Mouse (Mus musculus) heart, postnatal 0 days (tissue): Measurements from ENCODE around the gene Plek. TPM values are rescaled to one million over a fixed set of nuclear protein-coding genes. Genes with fewer than 3 reads are reported as not detected.
A peak's percentile ranks its signal among the peaks of the same experiment; 100 is the strongest.

Source experiments
- ATAC-seq: fragments of 200-750 bp; cut with Nextera tagmentation; 2 replicates; pipeline ENCODE4 v1.8.0; 2017; ENCODE audit warnings: low read depth, moderate number of reproducible peaks, moderate library complexity; ENCODE audit not compliant: insufficient read depth
- DNase-seq: peaks from one replicate; pipeline ENCODE4 v3.0.0-alpha.2; 2016; ENCODE audit warnings: low spot score
- H3K27ac ChIP-seq: fragments of 300-500 bp; sonication (generic); 2 replicates; pipeline ENCODE4 v1.5.1; 2014; ENCODE audit warnings: low read depth, mild to moderate bottlenecking
- H3K27me3 ChIP-seq: fragments of 300-500 bp; sonication (generic); 2 replicates; pipeline ENCODE4 v1.6.1; 2014; ENCODE audit warnings: low read length, mixed read lengths; ENCODE audit not compliant: control insufficient read depth, insufficient read depth
- H3K36me3 ChIP-seq: fragments of 300-500 bp; sonication (generic); replicated peaks from 2 replicates; pipeline ENCODE4 v1.6.1; 2014; ENCODE audit warnings: low read length, mixed read lengths; ENCODE audit not compliant: control insufficient read depth, insufficient read depth
- H3K4me1 ChIP-seq: fragments of 300-500 bp; sonication (generic); 2 replicates; pipeline ENCODE4 v1.6.1; 2014; ENCODE audit warnings: antibody characterized with exemption; ENCODE audit not compliant: control insufficient read depth, insufficient read depth
- H3K4me2 ChIP-seq: fragments of 300-500 bp; sonication (generic); 2 replicates; pipeline ENCODE4 v1.6.1; 2014; ENCODE audit warnings: low read depth, mild to moderate bottlenecking, low read length, moderate library complexity
- H3K4me3 ChIP-seq: fragments of 300-500 bp; sonication (generic); 2 replicates; pipeline ENCODE4 v1.5.1; 2014; ENCODE audit warnings: low read depth, low read length
- H3K9ac ChIP-seq: fragments of 300-500 bp; sonication (generic); replicated peaks from 2 replicates; pipeline ENCODE4 v1.6.1; 2014; ENCODE audit warnings: low read depth, low read length, mixed read lengths
- H3K9me3 ChIP-seq: fragments of 300-500 bp; sonication (generic); replicated peaks from 2 replicates; pipeline ENCODE4 v1.6.1; 2016; ENCODE audit warnings: low read length; ENCODE audit not compliant: control insufficient read depth
- CTCF ChIP-seq: IDR thresholded peaks from 2 replicates; pipeline ENCODE4 v1.5.1; 2016; ENCODE audit warnings: antibody characterized with exemption, control low read depth, low read depth
- EP300 ChIP-seq: IDR thresholded peaks from 2 replicates; pipeline ENCODE4 v1.6.1; 2016; ENCODE audit warnings: antibody characterized with exemption, low read depth
- WGBS: fragments of 180-500 bp; shearing (Covaris S2); extraction: QIAGEN DNeasy Blood & Tissue Kit; methylation state at CpG from one replicate; pipeline ENCODE4 v1.1.7; 2014; 5-methylcytosine and 5-hydroxymethylcytosine counted together
- polyA plus RNA-seq: library from polyadenylated mRNA; unstranded; fragments of >200 nt; fragmentation: Nextera tagmentation; extraction: Ambion mirVana; gene quantifications from 2 replicates; pipeline ENCODE4 v1.2.1, GENCODE M21; 2015
- total RNA-seq: library from RNA; depleted of rRNA; stranded (reverse); fragments of >200 nt; gene quantifications from 2 replicates; pipeline ENCODE4 v1.2.3, GENCODE M21; 2014; ENCODE audit warnings: low replicate concordance

Gene Plek
- total and polyA plus RNA-seq, 2 experiments from 2014 or later, result 1.3 to 2.6 TPM

DNA sequence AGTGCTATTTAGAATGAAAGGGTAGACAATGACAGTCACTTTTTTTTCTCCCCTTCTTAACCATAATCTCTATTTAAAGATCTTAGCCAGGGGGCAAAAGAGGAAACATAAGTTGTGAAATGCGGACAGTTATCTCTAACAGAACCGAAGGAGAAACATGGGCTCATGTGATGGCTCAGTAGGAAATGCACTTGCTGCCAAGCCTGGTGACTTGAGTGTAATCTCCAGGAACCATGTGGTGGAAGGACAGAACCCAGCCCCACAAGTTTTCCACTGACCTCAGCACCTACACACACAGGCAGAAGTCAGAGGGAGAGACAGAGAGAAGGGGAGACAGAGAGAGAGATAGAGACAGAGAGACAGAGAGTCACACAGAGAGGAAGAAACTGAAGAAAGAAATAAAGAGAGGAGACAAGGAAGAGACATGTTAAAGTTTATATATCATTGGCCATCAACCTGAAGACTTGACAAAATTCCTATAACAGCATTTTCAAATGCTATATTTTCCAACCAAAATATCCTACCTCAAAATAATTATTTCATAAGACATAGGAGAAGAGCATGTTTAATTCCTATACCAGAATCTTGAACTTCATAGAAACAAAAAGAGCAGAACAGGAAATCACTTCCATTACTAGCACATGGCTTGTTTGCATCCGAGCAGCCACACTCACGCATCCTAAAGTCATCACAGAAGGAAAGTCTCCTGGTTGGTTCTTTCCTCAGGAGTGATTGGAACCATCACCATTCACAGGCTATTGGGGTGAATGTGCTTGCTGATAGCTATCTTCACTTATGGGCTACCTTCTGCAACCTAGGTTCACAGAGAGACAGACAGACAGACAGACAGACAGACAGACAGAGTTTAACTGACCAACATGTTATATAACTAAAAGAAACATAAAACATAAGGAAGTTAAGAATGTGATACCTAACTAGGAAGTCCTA is 47.0 kb downstream of the Plek start:
- ATAC-seq (no peak; the same call in 1 of the 2 replicates), DNase-seq (peak; percentile 23)
- WGBS, result 51% methylated on average over 4 of the region's 4 CpGs
- Histone ChIP-seq H3K4me3 (no peak overlapping the region), H3K4me1 (no peaks in the 10 kb centered on the region), H3K9ac (no peak overlapping the region), H3K36me3 (no peaks in the 10 kb centered on the region), H3K27me3 (no peaks in the 10 kb centered on the region), H3K27ac (no peak overlapping the region), H3K9me3 (no peaks in the 10 kb centered on the region), H3K4me2 (no peak overlapping the region)
- no peak for TF ChIP-seq EP300
- no peak for TF ChIP-seq CTCF

DNA sequence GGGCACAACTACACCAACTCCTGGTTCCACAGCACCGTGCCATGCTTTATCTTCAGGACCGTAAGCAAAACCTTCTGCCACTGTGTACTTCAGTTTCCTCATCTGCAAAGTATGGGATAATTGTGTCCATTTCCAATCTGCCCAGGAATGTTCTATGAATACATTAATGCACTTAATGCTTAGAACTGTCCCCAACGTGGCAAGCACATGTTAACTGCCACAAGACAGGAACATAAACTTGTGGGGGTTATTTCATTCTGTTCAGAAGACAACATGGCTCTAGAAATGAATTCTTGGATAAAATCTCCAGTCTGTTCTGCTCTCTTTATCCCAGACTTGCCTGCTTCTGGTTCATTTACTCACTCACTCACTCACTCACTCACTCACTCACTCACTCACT is 48.4 kb downstream of the Plek start:
- ATAC-seq, result no peak
- WGBS, result 65% methylated on average over 3 of the region's 3 CpGs
- H3K9ac ChIP-seq, result no peak overlapping the region
- H3K4me3 ChIP-seq, result no peak overlapping the region
- no peak overlapping the region for H3K4me2 ChIP-seq
- H3K36me3 ChIP-seq, result no peaks in the 10 kb centered on the region
- no peaks in the 10 kb centered on the region for H3K27me3 ChIP-seq
- no peak for DNase-seq
- no peaks in the 10 kb centered on the region for H3K4me1 ChIP-seq
- TF ChIP-seq EP300, result no peak
- no peak for TF ChIP-seq CTCF
- no peaks in the 10 kb centered on the region for H3K9me3 ChIP-seq
- H3K27ac ChIP-seq, result no peak overlapping the region

DNA sequence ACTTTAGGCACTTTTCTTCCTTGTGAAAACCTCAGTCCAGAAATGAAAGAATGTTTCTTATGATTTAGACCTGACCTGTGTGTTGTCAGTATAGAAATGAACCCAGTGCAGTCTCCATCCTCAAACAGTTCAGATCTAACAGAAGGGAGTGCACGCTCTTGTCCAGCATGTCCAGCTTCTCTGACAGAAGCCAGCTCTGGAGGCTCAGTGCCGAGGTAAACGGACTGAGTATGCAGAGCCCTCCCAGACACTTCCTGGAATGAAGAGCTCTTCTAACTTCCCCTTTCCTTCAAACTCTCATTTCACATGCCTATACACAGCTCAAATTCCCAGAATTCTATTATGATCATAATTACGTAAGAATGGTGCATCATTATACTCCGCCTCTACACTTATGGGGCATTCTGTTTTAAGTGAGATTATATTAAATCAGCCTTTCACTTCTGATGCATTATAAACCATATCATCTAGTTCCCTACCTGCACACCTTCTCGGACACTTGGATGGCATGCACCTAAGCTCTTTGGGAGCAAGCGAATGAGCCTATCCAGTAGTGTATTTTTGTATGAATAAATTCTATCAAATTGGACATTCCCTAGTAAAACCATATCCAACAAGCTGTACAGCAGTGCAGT is 49.3 kb downstream of the Plek start:
- no peak for ATAC-seq
- TF ChIP-seq EP300 (no peak), CTCF (no peak)
- no peaks in the 10 kb centered on the region for H3K36me3 ChIP-seq
- no peak overlapping the region for H3K4me3 ChIP-seq
- no peak for DNase-seq
- no peak overlapping the region for H3K4me2 ChIP-seq
- no peak overlapping the region for H3K27ac ChIP-seq
- no peaks in the 10 kb centered on the region for H3K9me3 ChIP-seq
- no peaks in the 10 kb centered on the region for H3K27me3 ChIP-seq
- H3K4me1 ChIP-seq, result no peaks in the 10 kb centered on the region
- WGBS, result 68% methylated on average over 7 of the region's 7 CpGs
- no peak overlapping the region for H3K9ac ChIP-seq

DNA sequence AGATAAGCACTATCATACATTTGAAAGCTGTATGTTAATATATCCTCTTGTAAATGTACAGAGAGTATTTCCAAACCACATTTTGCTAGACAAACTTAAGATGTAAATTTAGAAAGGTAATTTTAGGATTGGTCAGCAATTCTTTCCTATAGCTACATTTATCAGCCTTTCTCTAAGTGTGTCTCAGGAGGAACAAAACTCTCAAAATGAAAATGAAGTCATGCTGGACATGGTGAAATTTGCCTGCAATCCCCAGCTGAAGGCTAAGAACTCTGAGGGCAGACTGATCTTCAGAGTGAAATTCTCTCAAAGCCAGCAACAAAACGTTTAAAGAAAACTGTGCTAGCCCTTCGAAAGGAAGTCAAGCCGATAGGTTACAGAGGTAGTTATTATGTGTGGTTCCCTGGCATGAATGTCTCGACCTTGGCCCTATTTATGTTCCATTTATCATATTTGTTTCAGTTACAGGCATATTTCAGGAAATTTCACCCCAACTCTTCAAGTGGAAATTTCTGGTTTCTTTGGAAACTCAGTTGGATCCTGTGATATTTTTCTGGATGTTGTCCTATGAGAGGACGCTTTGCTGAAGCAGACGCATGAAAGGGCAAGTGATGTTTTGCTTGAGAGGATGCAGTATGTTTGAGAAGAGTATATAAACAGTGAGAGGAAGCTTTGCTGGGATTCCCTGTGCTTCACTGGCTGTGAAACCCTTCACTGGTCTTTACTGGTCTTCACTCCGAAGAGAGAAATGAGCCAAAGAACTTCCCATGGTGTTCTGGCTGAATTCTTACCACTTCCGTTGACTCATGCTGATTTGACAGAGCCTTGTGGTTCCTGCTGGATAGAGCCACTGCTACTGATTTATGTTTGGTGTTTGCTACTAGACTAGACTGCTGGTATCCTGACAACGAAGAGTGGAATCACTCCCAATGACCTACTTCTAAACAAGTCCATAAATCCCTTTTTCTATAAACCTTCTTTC is 51.5 kb downstream of the Plek start:
- no peak overlapping the region for H3K4me2 ChIP-seq
- no peak overlapping the region for H3K27ac ChIP-seq
- no peak overlapping the region for H3K4me3 ChIP-seq
- no peak overlapping the region for H3K9ac ChIP-seq
- no peaks in the 10 kb centered on the region for H3K36me3 ChIP-seq
- no peaks in the 10 kb centered on the region for H3K9me3 ChIP-seq
- no peak for ATAC-seq
- no peak for DNase-seq
- WGBS, result 62% methylated on average over 9 of the region's 9 CpGs
- TF ChIP-seq EP300 (no peak), CTCF (no peak)
- no peaks in the 10 kb centered on the region for H3K4me1 ChIP-seq
- H3K27me3 ChIP-seq, result no peaks in the 10 kb centered on the region

DNA sequence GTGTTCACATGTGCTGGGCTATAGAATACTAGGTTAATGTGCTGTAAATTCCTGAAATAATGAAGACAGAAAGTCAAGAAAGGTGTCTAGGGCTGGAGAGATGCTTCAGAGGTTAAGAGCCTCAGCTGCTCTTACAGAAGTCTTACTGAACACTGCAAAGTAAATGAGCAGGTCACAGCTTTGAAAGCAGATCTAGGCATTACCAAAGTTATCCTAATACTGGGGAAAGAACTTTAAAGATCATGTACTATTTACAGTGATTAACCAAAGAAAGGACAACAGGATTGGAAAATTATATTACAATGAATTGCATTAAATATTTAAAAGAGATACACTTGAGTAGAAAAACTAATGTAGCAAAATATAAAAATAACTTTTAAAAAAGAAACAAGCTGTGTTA is 52.2 kb downstream of the Plek start:
- Histone ChIP-seq H3K27ac (no peak overlapping the region), H3K9me3 (no peaks in the 10 kb centered on the region), H3K9ac (no peak overlapping the region), H3K36me3 (no peaks in the 10 kb centered on the region), H3K27me3 (no peaks in the 10 kb centered on the region), H3K4me2 (no peak overlapping the region), H3K4me3 (no peak overlapping the region), H3K4me1 (no peaks in the 10 kb centered on the region)
- ATAC-seq (no peak), DNase-seq (no peak)
- TF ChIP-seq EP300 (no peak), CTCF (no peak)
